Mouse (Mus musculus) forelimb bud, embryonic 11.5 days (tissue): ENCODE data around the gene Zfp639.

Source experiments
- DNase-seq: peaks from one replicate; pipeline ENCODE4 v3.0.0-alpha.2; 2012; ENCODE audit warnings: low read depth, low spot score

Gene Zfp639

GRCm38 (mm10) chr3:32509496-32510374, at the start of gene Zfp639:
Gene Zfp639, plus strand, starts transcription at chr3:32510259.
- DNase-seq = no peak

- DNase-seq = no peak
Measured at GRCm38 (mm10) chr3:32467321-32467720, 42.7 kb upstream of the Zfp639 start.

GRCm38 (mm10) chr3:32468411-32468810, 41.6 kb upstream of the Zfp639 start:
- DNase-seq = no peak

GRCm38 (mm10) chr3:32470449-32470848, 39.6 kb upstream of the Zfp639 start:
- DNase-seq = no peak

GRCm38 (mm10) chr3:32471098-32471497, 39.0 kb upstream of the Zfp639 start:
- peak; percentile 38 for DNase-seq

- no peak for DNase-seq
Measured at GRCm38 (mm10) chr3:32472191-32472900, 37.7 kb upstream of the Zfp639 start.

GRCm38 (mm10) chr3:32473184-32473583, 36.9 kb upstream of the Zfp639 start:
- no peak for DNase-seq

GRCm38 (mm10) chr3:32479961-32480360, 30.1 kb upstream of the Zfp639 start:
- DNase-seq = no peak

- DNase-seq = no peak
Measured at GRCm38 (mm10) chr3:32483035-32483434, 27.0 kb upstream of the Zfp639 start.

- no peak for DNase-seq
Measured at GRCm38 (mm10) chr3:32486543-32486942, 23.5 kb upstream of the Zfp639 start.

- no peak for DNase-seq
Measured at GRCm38 (mm10) chr3:32488172-32488571, 21.9 kb upstream of the Zfp639 start.

GRCm38 (mm10) chr3:32490076-32490927, 19.8 kb upstream of the Zfp639 start:
- no peak for DNase-seq

- DNase-seq = no peak
Measured at GRCm38 (mm10) chr3:32490928-32491315, 19.1 kb upstream of the Zfp639 start.

- DNase-seq = no peak
Measured at GRCm38 (mm10) chr3:32492097-32493090, 17.7 kb upstream of the Zfp639 start, which contains the start of gene Kcnmb3. Gene Kcnmb3, minus strand, starts transcription at chr3:32492231.

- no peak for DNase-seq
Measured at GRCm38 (mm10) chr3:32494387-32495087, 15.5 kb upstream of the Zfp639 start.

- no peak for DNase-seq
Measured at GRCm38 (mm10) chr3:32495088-32495770, 14.8 kb upstream of the Zfp639 start.

- no peak for DNase-seq
Measured at GRCm38 (mm10) chr3:32495856-32496710, 14.0 kb upstream of the Zfp639 start.

- DNase-seq = no peak
Measured at GRCm38 (mm10) chr3:32496711-32497070, 13.4 kb upstream of the Zfp639 start.
